Mouse (Mus musculus): Measurements from ENCODE around the gene Rexo2. TPM values are rescaled to one million over a fixed set of nuclear protein-coding genes. Genes with fewer than 3 reads are reported as not detected.

Gene Rexo2
- polyA plus RNA-seq, 1 experiment from 2014 or later = 138 TPM

GRCm38 (mm10) chr9:48432449-48432848, 48.0 kb downstream of the Rexo2 start:
- Histone ChIP-seq H3K9me3 (replicated peaks) (no peaks in the 10 kb centered on the region), H3K4me1 (no peaks in the 10 kb centered on the region), H3K36me3 (no peaks in the 10 kb centered on the region), H3K27ac (replicated peaks) (no peak overlapping the region), H3K9ac (no peak overlapping the region), H3K4me2 (replicated peaks) (no peak overlapping the region), H3K4me3 (replicated peaks) (no peak overlapping the region), H3K27me3 (no peaks in the 10 kb centered on the region)
- 72% methylated on average over 8 of the region's 8 CpGs for WGBS
- no peak for ATAC-seq (ENCODE audit: insufficient number of reproducible peaks, low FRiP score, low TSS enrichment, low read depth)

GRCm38 (mm10) chr9:48427176-48427575, 53.2 kb downstream of the Rexo2 start:
- Histone ChIP-seq H3K27ac (replicated peaks) (no peak overlapping the region), H3K9ac (no peak overlapping the region), H3K4me1 (no peaks in the 10 kb centered on the region), H3K4me3 (replicated peaks) (no peak overlapping the region), H3K27me3 (no peaks in the 10 kb centered on the region), H3K9me3 (replicated peaks) (no peaks in the 10 kb centered on the region), H3K4me2 (replicated peaks) (no peak overlapping the region), H3K36me3 (no peaks in the 10 kb centered on the region)
- no peak for ATAC-seq (ENCODE audit: insufficient number of reproducible peaks, low FRiP score, low TSS enrichment, low read depth)
- 87% methylated on average over 7 of the region's 7 CpGs for WGBS

- ATAC-seq (ENCODE audit: insufficient number of reproducible peaks, low FRiP score, low TSS enrichment, low read depth) = no peak
- Histone ChIP-seq H3K27ac (replicated peaks) (no peak overlapping the region), H3K9ac (no peak overlapping the region), H3K4me1 (no peaks in the 10 kb centered on the region), H3K36me3 (no peaks in the 10 kb centered on the region), H3K9me3 (replicated peaks) (no peaks in the 10 kb centered on the region), H3K27me3 (no peaks in the 10 kb centered on the region), H3K4me3 (replicated peaks) (no peak overlapping the region), H3K4me2 (replicated peaks) (no peak overlapping the region)
- WGBS = 41% methylated on average over 1 of the region's 1 CpGs
These were observed 57.2 kb downstream of the Rexo2 start for GRCm38 (mm10) chr9:48423256-48423655.

GRCm38 (mm10) chr9:48422382-48422781, 58.0 kb downstream of the Rexo2 start:
- Histone ChIP-seq H3K27ac (replicated peaks) (no peak overlapping the region), H3K4me1 (no peaks in the 10 kb centered on the region), H3K27me3 (no peaks in the 10 kb centered on the region), H3K4me3 (replicated peaks) (no peak overlapping the region), H3K4me2 (replicated peaks) (no peak overlapping the region), H3K9me3 (replicated peaks) (no peaks in the 10 kb centered on the region), H3K9ac (no peak overlapping the region), H3K36me3 (no peaks in the 10 kb centered on the region)
- ATAC-seq (ENCODE audit: insufficient number of reproducible peaks, low FRiP score, low TSS enrichment, low read depth) = no peak
- 85% methylated on average over 8 of the region's 8 CpGs for WGBS

GRCm38 (mm10) chr9:48421561-48421960, 58.9 kb downstream of the Rexo2 start:
- H3K4me2 ChIP-seq (replicated peaks) = no peak overlapping the region
- no peaks in the 10 kb centered on the region for H3K27me3 ChIP-seq
- H3K9ac ChIP-seq = no peak overlapping the region
- no peak for ATAC-seq (ENCODE audit: insufficient number of reproducible peaks, low FRiP score, low TSS enrichment, low read depth)
- no peaks in the 10 kb centered on the region for H3K4me1 ChIP-seq
- no peak overlapping the region for H3K27ac ChIP-seq (replicated peaks)
- no peak overlapping the region for H3K4me3 ChIP-seq (replicated peaks)
- WGBS = 73% methylated on average over 2 of the region's 2 CpGs
- no peaks in the 10 kb centered on the region for H3K36me3 ChIP-seq
- no peaks in the 10 kb centered on the region for H3K9me3 ChIP-seq (replicated peaks)

- Histone ChIP-seq H3K9ac (no peak overlapping the region), H3K36me3 (no peaks in the 10 kb centered on the region), H3K4me2 (replicated peaks) (no peak overlapping the region), H3K9me3 (replicated peaks) (no peaks in the 10 kb centered on the region), H3K4me3 (replicated peaks) (no peak overlapping the region), H3K27ac (replicated peaks) (no peak overlapping the region), H3K4me1 (no peaks in the 10 kb centered on the region), H3K27me3 (no peaks in the 10 kb centered on the region)
- 81% methylated on average over 2 of the region's 2 CpGs for WGBS
- no peak for ATAC-seq (ENCODE audit: insufficient number of reproducible peaks, low FRiP score, low TSS enrichment, low read depth)
These were observed 59.4 kb downstream of the Rexo2 start for GRCm38 (mm10) chr9:48421029-48421428.

- Histone ChIP-seq H3K4me1 (no peaks in the 10 kb centered on the region), H3K9ac (no peak overlapping the region), H3K27me3 (no peaks in the 10 kb centered on the region), H3K36me3 (no peaks in the 10 kb centered on the region), H3K4me2 (replicated peaks) (no peak overlapping the region), H3K4me3 (replicated peaks) (no peak overlapping the region), H3K27ac (replicated peaks) (no peak overlapping the region), H3K9me3 (replicated peaks) (no peaks in the 10 kb centered on the region)
- no peak for ATAC-seq (ENCODE audit: insufficient number of reproducible peaks, low FRiP score, low TSS enrichment, low read depth)
- 81% methylated on average over 7 of the region's 7 CpGs for WGBS
These were observed 60.0 kb downstream of the Rexo2 start for GRCm38 (mm10) chr9:48420437-48420836.

GRCm38 (mm10) chr9:48418829-48419228, 61.6 kb downstream of the Rexo2 start:
- Histone ChIP-seq H3K9me3 (replicated peaks) (no peaks in the 10 kb centered on the region), H3K27me3 (no peaks in the 10 kb centered on the region), H3K36me3 (no peaks in the 10 kb centered on the region), H3K4me2 (replicated peaks) (no peak overlapping the region), H3K4me3 (replicated peaks) (no peak overlapping the region), H3K9ac (no peak overlapping the region), H3K27ac (replicated peaks) (no peak overlapping the region), H3K4me1 (no peaks in the 10 kb centered on the region)
- WGBS = 65% methylated on average over 8 of the region's 8 CpGs
- no peak for ATAC-seq (ENCODE audit: insufficient number of reproducible peaks, low FRiP score, low TSS enrichment, low read depth)

Small RNA genes lying within 50 kb of the gene (microRNA-seq; reads per million reads assigned to microRNA genes)
- gene Gm23653 (ENCODE audit: borderline number of aligned reads) = not detected

Other genes starting within 250 kb of the Rexo2 start
- gene Nxpe2, start 127.2 kb downstream of the Rexo2 start, polyA plus RNA-seq (2015; fragmentation: Nextera tagmentation; extraction: Ambion mirVana) = 0.83 and 1.3 TPM in 2 replicates
- 111 and 116 TPM in 2 replicates for gene Rbm7, start 14.7 kb upstream of the Rexo2 start, polyA plus RNA-seq (2015; fragmentation: Nextera tagmentation; extraction: Ambion mirVana)
- 33.0 and 39.5 TPM in 2 replicates for gene Gm5617, start 14.8 kb upstream of the Rexo2 start, polyA plus RNA-seq (2015; fragmentation: Nextera tagmentation; extraction: Ambion mirVana)
- 13.3 and 19.4 TPM in 2 replicates for gene Nnmt, start 124.5 kb upstream of the Rexo2 start, polyA plus RNA-seq (2015; fragmentation: Nextera tagmentation; extraction: Ambion mirVana)